Mouse (Mus musculus): ENCODE measurements around the gene Dpp8.

- TF ChIP-seq CTCF (IDR thresholded peaks at IDR 0.05; ENCODE audit: control insufficient read depth, insufficient read depth, insufficient replicate concordance, low read depth, low read length), result no peak
- TF ChIP-seq POLR2A (IDR thresholded peaks at IDR 0.05; ENCODE audit: control insufficient read depth, low read depth, low read length), result no peak
These were observed 8.8 kb upstream of the Dpp8 start for GRCm38 (mm10) chr9:65023447-65023846.

All from testis, adult 2 months (tissue).